Mouse (Mus musculus): ENCODE data around the gene Ttc28.
"Not testable (repeated sequence)": the region's sequence is repeated elsewhere in the genome, so short reads cannot be mapped to it uniquely, and the experiment has no call there.

Ttc28 gene

GRCm38 (mm10) chr5:111235131-111235530, 355.5 kb downstream of the Ttc28 start:
- no peak for DNase-seq (ENCODE audit: low read depth, low spot score)

- peak; percentile 45 for DNase-seq (ENCODE audit: low read depth, low spot score)
These were observed 357.6 kb downstream of the Ttc28 start for GRCm38 (mm10) chr5:111237176-111237636.

- no peak for DNase-seq (ENCODE audit: low read depth, low spot score)
These were observed 359.6 kb downstream of the Ttc28 start for GRCm38 (mm10) chr5:111239223-111239622.

GRCm38 (mm10) chr5:111243447-111244040, 363.9 kb downstream of the Ttc28 start:
- no peak for DNase-seq (ENCODE audit: low read depth, low spot score)

GRCm38 (mm10) chr5:111244061-111244460, 364.5 kb downstream of the Ttc28 start:
- no peak for DNase-seq (ENCODE audit: low read depth, low spot score)

- DNase-seq (ENCODE audit: low read depth, low spot score) = no peak
These were observed 368.1 kb downstream of the Ttc28 start for GRCm38 (mm10) chr5:111247571-111248265.

GRCm38 (mm10) chr5:111252147-111252546, 372.5 kb downstream of the Ttc28 start:
- DNase-seq (ENCODE audit: low read depth, low spot score) = no peak

- no peak for DNase-seq (ENCODE audit: low read depth, low spot score)
These were observed 374.8 kb downstream of the Ttc28 start for GRCm38 (mm10) chr5:111254362-111254761.

GRCm38 (mm10) chr5:111254781-111255180, 375.2 kb downstream of the Ttc28 start:
- DNase-seq (ENCODE audit: low read depth, low spot score) = no peak

- DNase-seq (ENCODE audit: low read depth, low spot score) = no peak
These were observed 376.6 kb downstream of the Ttc28 start for GRCm38 (mm10) chr5:111256181-111256580.

GRCm38 (mm10) chr5:111257127-111257526, 377.5 kb downstream of the Ttc28 start:
- DNase-seq (ENCODE audit: low read depth, low spot score) = peak; percentile 63

GRCm38 (mm10) chr5:111261162-111261561, 381.6 kb downstream of the Ttc28 start:
- DNase-seq (ENCODE audit: low read depth, low spot score) = not testable (repeated sequence)

- no peak for DNase-seq (ENCODE audit: low read depth, low spot score)
These were observed 382.4 kb downstream of the Ttc28 start for GRCm38 (mm10) chr5:111261733-111262573.

- no peak for DNase-seq (ENCODE audit: low read depth, low spot score)
These were observed 383.1 kb downstream of the Ttc28 start for GRCm38 (mm10) chr5:111262574-111263239.

GRCm38 (mm10) chr5:111263370-111263769, 383.8 kb downstream of the Ttc28 start:
- DNase-seq (ENCODE audit: low read depth, low spot score) = no peak

GRCm38 (mm10) chr5:111264488-111264887, 384.9 kb downstream of the Ttc28 start:
- DNase-seq (ENCODE audit: low read depth, low spot score) = no peak

GRCm38 (mm10) chr5:111266658-111267057, 387.1 kb downstream of the Ttc28 start:
- DNase-seq (ENCODE audit: low read depth, low spot score) = no peak

GRCm38 (mm10) chr5:111267100-111267499, 387.5 kb downstream of the Ttc28 start:
- no peak for DNase-seq (ENCODE audit: low read depth, low spot score)

GRCm38 (mm10) chr5:111268852-111269251, 389.2 kb downstream of the Ttc28 start:
- no peak for DNase-seq (ENCODE audit: low read depth, low spot score)

GRCm38 (mm10) chr5:111269613-111270205, 390.1 kb downstream of the Ttc28 start:
- DNase-seq (ENCODE audit: low read depth, low spot score) = peak; percentile 73

- DNase-seq (ENCODE audit: low read depth, low spot score) = no peak
These were observed 390.8 kb downstream of the Ttc28 start for GRCm38 (mm10) chr5:111270246-111271002.
